Mouse (Mus musculus) forebrain, embryonic 13.5 days (tissue): Measurements from ENCODE around the gene Arhgef12. TPM values are rescaled to one million over a fixed set of nuclear protein-coding genes. Genes with fewer than 3 reads are reported as not detected.
"Not testable (repeated sequence)": the region's sequence is repeated elsewhere in the genome, so short reads cannot be mapped to it uniquely, and the experiment has no call there.

Experiments
- ATAC-seq: fragments of 200-750 bp; cut with Nextera tagmentation; 2 replicates; pipeline ENCODE4 v1.8.0; 2017
- H3K27ac ChIP-seq: fragments of 300-500 bp; sonication (generic); 2 replicates; pipeline ENCODE4 v1.5.1; 2015; ENCODE audit warnings: inconsistent platforms, mild to moderate bottlenecking, moderate library complexity
- H3K27me3 ChIP-seq: fragments of 300-500 bp; sonication (generic); 2 replicates; pipeline ENCODE4 v1.6.1; 2015; ENCODE audit warnings: mild to moderate bottlenecking, inconsistent platforms
- H3K36me3 ChIP-seq: fragments of 300-500 bp; sonication (generic); 2 replicates; pipeline ENCODE4 v1.6.1; 2015; ENCODE audit warnings: mild to moderate bottlenecking, inconsistent platforms; ENCODE audit not compliant: poor library complexity, severe bottlenecking
- H3K4me1 ChIP-seq: fragments of 300-500 bp; sonication (generic); 2 replicates; pipeline ENCODE4 v1.6.1; 2015; ENCODE audit warnings: inconsistent platforms
- H3K4me2 ChIP-seq: fragments of 300-500 bp; sonication (generic); 2 replicates; pipeline ENCODE4 v1.6.1; 2015; ENCODE audit warnings: inconsistent platforms, mild to moderate bottlenecking, moderate library complexity
- H3K4me3 ChIP-seq: fragments of 300-500 bp; sonication (generic); 2 replicates; pipeline ENCODE4 v1.5.1; 2015; ENCODE audit warnings: mild to moderate bottlenecking, inconsistent platforms
- H3K9ac ChIP-seq: fragments of 300-500 bp; sonication (generic); 2 replicates; pipeline ENCODE4 v1.6.1; 2015; ENCODE audit warnings: mild to moderate bottlenecking, inconsistent platforms
- H3K9me3 ChIP-seq: fragments of 300-500 bp; sonication (generic); replicated peaks from 2 replicates; pipeline ENCODE4 v1.6.1; 2016; ENCODE audit warnings: inconsistent platforms
- WGBS: fragments of 180-500 bp; shearing (Covaris S2); methylation state at CpG from one replicate; pipeline ENCODE4 v1.1.7; 2015; 5-methylcytosine and 5-hydroxymethylcytosine counted together
- polyA plus RNA-seq: library from polyadenylated mRNA; unstranded; fragments of >200 nt; fragmentation: Nextera tagmentation; extraction: Ambion mirVana; gene quantifications from 2 replicates; pipeline ENCODE4 v1.2.1, GENCODE M21; 2015

Gene Arhgef12
- polyA plus RNA-seq, 1 experiment from 2014 or later: 14.9 TPM

DNA sequence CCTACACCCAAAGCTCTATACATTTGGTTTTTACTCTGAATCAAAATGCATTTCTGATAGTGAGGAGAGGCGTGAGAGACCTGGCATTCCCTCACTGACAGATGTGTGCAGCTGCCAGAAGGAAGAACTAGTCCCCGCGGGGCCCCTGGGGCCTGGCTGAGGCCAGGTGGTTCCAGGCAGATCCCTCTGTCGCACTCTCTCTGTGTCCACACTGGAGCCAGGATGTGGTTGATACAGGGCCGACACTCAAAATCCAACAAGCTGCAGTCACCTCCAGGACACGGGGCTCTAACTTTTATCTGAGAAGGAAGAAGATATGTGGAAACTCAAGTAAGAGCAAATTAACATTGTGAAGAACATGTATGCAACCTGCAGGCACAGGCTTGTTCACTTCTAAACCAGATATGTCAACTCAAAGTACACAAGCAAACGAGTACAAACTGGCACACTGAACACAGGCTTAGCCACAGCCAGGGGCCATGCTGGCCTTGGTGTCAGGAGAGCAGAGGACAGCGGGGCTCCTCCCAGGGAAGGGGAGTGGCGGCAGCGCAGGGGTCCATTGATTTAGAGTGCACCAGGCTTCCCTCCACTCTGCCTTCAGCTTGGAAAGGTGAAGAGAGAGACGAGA, 138.0 kb downstream of the Arhgef12 start:
- Histone ChIP-seq H3K9me3 (no peaks in the 10 kb centered on the region), H3K27ac (no peak overlapping the region), H3K27me3 (no peaks in the 10 kb centered on the region), H3K4me3 (no peak overlapping the region), H3K4me1 (0 out of 2 replicates have a peak, but pooled peaks cover 5% of the 10 kb centered on the region), H3K36me3 (peaks cover 75% of the 10 kb centered on the region), H3K4me2 (no peak overlapping the region), H3K9ac (no peak overlapping the region)
- no peak for ATAC-seq
- 62% methylated on average over 11 of the region's 11 CpGs for WGBS

DNA sequence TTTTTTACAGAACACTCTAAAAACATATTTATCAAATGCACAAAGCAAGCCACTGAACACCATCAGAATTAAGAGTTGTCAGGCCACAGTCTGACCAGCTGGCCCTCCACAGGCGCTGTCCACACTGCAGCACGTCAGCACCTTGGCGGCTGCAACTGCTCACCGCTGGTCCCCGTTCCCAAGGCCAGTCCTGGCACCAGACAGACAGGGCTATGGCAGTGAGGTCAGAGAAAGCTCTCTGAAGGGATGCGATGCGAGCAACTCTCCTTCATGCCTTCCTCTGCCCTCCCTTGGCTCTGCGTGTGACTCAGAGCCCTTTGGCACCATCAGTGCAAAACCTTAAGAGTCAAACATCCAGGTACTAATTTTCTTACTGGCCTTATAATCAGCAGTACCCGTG, 139.3 kb downstream of the Arhgef12 start:
- Histone ChIP-seq H3K9ac (no peak overlapping the region), H3K4me2 (no peak overlapping the region), H3K27ac (no peak overlapping the region), H3K4me3 (no peak overlapping the region), H3K27me3 (no peaks in the 10 kb centered on the region), H3K9me3 (no peaks in the 10 kb centered on the region), H3K36me3 (peaks cover 63% of the 10 kb centered on the region), H3K4me1 (0 out of 2 replicates have a peak, but pooled peaks cover 5% of the 10 kb centered on the region)
- 92% methylated on average over 9 of the region's 9 CpGs for WGBS
- ATAC-seq: no peak

DNA sequence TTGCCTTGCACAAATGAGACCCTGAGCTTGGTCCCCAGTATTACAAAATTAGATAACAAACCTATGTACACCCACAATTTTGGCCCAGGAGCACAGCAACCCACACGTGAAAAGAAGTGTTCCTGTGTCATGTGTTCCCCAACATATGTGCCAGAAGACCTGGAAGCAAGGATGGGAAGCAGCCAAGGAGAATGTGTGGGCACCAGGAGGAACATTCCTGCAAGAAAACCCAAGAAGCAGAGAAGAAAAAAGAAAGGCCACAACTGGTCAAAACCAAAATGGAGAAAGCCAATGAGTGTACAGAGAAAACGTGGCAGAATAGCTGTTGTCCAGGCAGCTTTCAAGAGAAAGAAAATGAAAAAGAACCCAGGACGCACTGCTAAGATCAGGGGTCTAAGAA, 142.2 kb downstream of the Arhgef12 start:
- H3K4me2 ChIP-seq, H3K9me3 ChIP-seq, H3K4me1 ChIP-seq, H3K4me3 ChIP-seq, H3K27ac ChIP-seq, H3K27me3 ChIP-seq, H3K9ac ChIP-seq, ATAC-seq: not testable (repeated sequence)
- peaks cover 34% of the 10 kb centered on the region for H3K36me3 ChIP-seq
- WGBS: 82% methylated on average over 3 of the region's 3 CpGs

DNA sequence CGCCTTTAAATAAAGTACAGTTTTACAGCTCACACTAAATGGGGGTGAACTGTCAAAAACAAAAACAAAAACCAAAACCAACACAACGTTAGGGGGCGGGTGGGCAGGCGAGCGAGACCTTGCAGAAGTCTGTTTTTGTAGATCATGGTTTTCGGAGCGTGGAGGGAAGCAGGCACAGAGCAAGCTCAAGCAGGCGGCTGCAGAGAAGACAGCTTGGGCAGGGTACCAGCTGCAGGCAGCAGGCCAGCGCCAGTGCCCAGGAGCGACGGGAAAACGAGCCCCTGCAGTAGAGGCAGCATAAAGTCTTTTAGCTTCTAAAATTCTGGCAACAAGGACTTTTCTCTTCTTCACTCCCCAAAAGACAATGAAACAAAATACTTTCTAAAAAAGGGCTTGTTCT, 142.7 kb downstream of the Arhgef12 start:
- Histone ChIP-seq H3K4me3 (no peak overlapping the region), H3K27ac (no peak overlapping the region), H3K9ac (no peak overlapping the region), H3K27me3 (no peaks in the 10 kb centered on the region), H3K9me3 (no peaks in the 10 kb centered on the region), H3K4me1 (0 out of 2 replicates have a peak, but pooled peaks cover 5% of the 10 kb centered on the region), H3K36me3 (peaks cover 29% of the 10 kb centered on the region), H3K4me2 (no peak overlapping the region)
- 79% methylated on average over 12 of the region's 12 CpGs for WGBS
- ATAC-seq: no peak; the same call in 1 of the 2 replicates

DNA sequence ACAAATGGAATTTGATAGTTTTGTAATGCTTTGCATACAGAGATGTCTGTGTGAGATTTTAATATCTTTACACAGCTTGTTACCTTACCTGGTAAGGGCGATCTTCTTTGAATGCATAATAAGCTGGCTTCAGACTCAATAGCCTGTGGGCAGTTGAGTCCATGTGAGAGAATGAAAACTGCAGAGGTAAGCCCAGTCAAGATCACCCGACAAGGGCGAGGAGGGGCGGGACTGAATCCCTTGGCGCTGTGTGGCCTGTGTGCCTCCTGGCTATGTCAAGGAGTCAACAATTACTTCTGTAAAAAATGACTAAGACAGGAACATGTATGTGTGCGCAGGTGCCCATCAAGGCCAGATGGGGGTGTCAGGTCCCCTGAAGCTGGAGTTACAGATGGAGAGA, 144.5 kb downstream of the Arhgef12 start:
- Histone ChIP-seq H3K27ac (no peak overlapping the region), H3K4me1 (0 out of 2 replicates have a peak, but pooled peaks cover 5% of the 10 kb centered on the region), H3K36me3 (peaks cover 13% of the 10 kb centered on the region), H3K27me3 (no peaks in the 10 kb centered on the region), H3K4me3 (no peak overlapping the region), H3K4me2 (no peak overlapping the region), H3K9ac (no peak overlapping the region), H3K9me3 (no peaks in the 10 kb centered on the region)
- 93% methylated on average over 6 of the region's 6 CpGs for WGBS
- no peak for ATAC-seq

DNA sequence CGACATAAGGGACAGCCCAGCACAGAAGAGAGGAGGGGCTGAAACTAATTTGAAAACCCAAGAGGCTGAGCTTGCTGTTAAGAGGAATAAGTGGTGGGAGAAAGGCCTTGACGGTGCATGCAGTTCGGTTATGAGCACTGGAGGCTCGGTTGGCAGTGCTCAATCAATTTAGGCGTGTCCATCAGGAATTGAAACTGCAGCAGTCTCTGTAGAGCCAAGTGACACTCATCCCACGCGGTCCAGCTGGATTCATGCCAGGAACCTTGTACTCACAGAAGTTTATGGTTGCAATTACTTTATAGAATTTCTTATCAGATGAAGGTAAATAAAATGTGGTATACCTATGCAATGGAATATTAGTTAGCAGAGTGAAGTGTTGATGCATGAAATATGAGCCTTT, 148.6 kb downstream of the Arhgef12 start:
- 76% methylated on average over 7 of the region's 7 CpGs for WGBS
- Histone ChIP-seq H3K4me1 (0 out of 2 replicates have a peak, but pooled peaks cover 7% of the 10 kb centered on the region), H3K4me3 (no peak overlapping the region), H3K36me3 (no peaks in the 10 kb centered on the region), H3K4me2 (no peak overlapping the region), H3K9ac (no peak overlapping the region), H3K9me3 (no peaks in the 10 kb centered on the region; the same call in 1 of the 2 replicates), H3K27ac (no peak overlapping the region), H3K27me3 (no peaks in the 10 kb centered on the region)
- no peak for ATAC-seq

DNA sequence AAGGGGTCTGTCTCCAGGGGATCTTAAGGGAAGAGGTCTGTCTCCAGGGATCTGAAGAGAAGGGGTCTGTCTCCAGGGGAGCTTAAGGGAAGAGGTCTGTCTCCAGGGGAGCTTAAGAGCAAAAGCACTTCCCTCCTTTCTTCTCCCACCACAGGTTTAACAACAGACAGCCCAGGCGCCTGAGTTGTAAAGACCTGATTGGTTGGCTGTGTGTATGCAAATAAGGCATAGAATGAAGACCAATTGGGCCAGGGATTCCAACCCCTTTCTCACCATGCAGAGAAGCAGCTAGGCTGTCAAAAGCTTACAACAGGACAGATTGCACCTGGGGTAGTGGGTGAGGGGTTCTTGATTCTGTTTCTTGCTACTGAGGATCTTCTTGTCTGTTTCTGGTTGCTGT, 158.7 kb downstream of the Arhgef12 start:
- peaks cover 5% of the 10 kb centered on the region for H3K4me1 ChIP-seq
- H3K4me2 ChIP-seq: no peak overlapping the region
- H3K27ac ChIP-seq: no peak overlapping the region
- H3K27me3 ChIP-seq: peaks cover 11% of the 10 kb centered on the region; the same call in 1 of the 2 replicates
- no peaks in the 10 kb centered on the region for H3K9me3 ChIP-seq
- no peak for ATAC-seq
- 67% methylated on average over 1 of the region's 1 CpGs for WGBS
- H3K4me3 ChIP-seq: no peak overlapping the region
- no peak overlapping the region for H3K9ac ChIP-seq
- H3K36me3 ChIP-seq: no peaks in the 10 kb centered on the region

DNA sequence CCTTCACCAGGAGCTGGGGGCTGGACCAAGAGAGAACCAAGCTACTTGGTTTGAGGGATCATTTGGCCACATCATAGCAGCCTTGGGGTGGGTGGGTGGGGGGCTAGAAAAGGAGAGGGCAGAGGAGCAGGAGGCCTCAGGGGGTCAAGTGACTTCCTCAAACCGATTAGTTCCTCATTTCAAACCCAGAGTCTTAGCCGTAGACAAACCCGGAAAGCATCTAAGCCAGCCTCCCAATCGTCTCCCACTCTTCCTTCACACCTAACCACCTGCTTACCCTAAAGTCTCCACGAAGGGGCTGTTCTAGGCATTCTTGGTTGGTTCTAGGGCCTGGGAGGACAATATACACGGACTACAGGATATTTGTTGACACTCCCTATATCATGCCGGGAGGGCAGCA, 161.9 kb downstream of the Arhgef12 start:
- no peak overlapping the region for H3K9ac ChIP-seq
- 78% methylated on average over 7 of the region's 7 CpGs for WGBS

DNA sequence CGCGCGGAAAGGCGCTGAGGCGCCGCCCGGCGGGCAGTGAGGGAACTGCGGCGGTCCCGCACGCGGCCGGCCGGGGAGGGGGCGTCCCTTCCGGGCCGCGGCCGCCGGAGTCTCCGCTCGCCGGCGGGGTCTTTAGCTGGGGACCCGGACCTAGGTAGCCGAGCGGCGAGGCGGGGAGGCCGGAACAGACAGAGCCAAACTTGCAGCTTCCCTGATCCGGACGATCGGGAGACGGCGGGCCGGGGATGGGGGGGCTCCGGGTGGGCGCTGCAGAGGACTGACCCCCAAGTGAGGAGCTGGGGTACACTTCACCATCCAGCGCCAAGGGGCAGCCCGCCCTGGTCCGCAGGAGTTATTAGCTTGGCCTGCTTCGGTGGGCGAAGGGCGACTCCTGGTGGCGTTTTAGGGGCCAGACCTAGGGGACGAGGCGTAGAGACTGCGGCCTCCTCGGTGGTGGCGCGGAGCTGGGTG, 162.5 kb downstream of the Arhgef12 start:
- 0 out of 2 replicates have a peak overlapping the region, but pooled peaks have one; percentile 31 for H3K27ac ChIP-seq

More for the DNA sequence above, 161.9 kb downstream of the Arhgef12 start:
- H3K4me2 ChIP-seq: peak overlapping the region; percentile 99; the same call in 1 of the 2 replicates
- no peak overlapping the region for H3K27ac ChIP-seq
- H3K9me3 ChIP-seq: no peaks in the 10 kb centered on the region
- ATAC-seq: no peak
- H3K36me3 ChIP-seq: no peaks in the 10 kb centered on the region
- peaks cover 17% of the 10 kb centered on the region for H3K4me1 ChIP-seq
- no peak overlapping the region; the same call in 1 of the 2 replicates for H3K4me3 ChIP-seq
- H3K27me3 ChIP-seq: peaks cover 29% of the 10 kb centered on the region; the same call in 1 of the 2 replicates

DNA sequence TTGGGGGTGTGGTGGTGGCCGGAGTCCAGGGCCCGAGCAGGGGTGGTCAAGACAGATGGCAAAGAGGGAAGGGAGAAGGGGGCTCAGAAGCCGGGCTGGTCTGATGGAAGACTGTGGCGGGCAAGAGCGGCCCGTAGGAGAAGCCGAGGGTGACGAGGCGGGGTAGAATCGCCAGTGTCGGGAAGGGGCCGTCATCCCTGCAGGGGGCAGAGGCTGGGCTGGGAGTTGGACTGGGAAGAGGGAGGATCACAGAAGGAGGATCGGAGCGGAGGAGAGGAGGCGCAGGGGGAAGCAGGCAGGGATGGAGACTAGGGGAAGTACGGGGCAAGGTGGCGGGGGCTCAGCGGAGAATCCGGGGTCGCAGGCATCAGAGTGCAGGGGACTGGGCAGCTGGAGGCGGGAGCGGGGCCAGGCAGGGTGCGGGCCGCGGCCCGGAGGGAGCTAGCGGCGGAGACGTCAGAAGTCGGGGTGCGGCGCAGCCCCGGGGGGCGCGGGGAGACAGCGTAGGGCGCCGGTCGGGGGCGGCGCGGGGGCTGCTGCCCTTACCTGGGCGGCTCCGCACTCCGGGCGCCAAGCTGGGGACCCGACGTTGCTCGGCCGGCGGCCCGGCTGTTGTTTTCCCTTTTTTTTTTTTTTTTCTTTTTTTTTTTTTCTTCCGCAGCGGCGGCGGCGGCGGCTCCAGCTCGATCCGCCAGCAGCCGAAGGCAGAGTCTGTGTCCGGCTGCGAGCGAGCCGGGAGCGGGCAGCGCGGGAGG, 163.1 kb downstream of the Arhgef12 start, which contains the start of gene Grik4:
TSS of gene Grik4 (minus strand) at position 713 of the 755 bp plus-strand sequence.
- under 1% methylated on average over 52 of the region's 68 CpGs for WGBS
- ATAC-seq: peak; percentile 23

More for the DNA sequence above, 162.5 kb downstream of the Arhgef12 start:
- peak overlapping the region; percentile 74 for H3K4me3 ChIP-seq
- peak overlapping the region; percentile 89 for H3K9ac ChIP-seq
- H3K4me2 ChIP-seq: peak overlapping the region; percentile 99
- under 1% methylated on average over 42 of the region's 52 CpGs for WGBS
- H3K36me3 ChIP-seq: no peaks in the 10 kb centered on the region
- no peaks in the 10 kb centered on the region for H3K9me3 ChIP-seq
- H3K27me3 ChIP-seq: peaks cover 34% of the 10 kb centered on the region; the same call in 1 of the 2 replicates
- ATAC-seq: peak; percentile 93
- H3K4me1 ChIP-seq: peaks cover 17% of the 10 kb centered on the region

DNA sequence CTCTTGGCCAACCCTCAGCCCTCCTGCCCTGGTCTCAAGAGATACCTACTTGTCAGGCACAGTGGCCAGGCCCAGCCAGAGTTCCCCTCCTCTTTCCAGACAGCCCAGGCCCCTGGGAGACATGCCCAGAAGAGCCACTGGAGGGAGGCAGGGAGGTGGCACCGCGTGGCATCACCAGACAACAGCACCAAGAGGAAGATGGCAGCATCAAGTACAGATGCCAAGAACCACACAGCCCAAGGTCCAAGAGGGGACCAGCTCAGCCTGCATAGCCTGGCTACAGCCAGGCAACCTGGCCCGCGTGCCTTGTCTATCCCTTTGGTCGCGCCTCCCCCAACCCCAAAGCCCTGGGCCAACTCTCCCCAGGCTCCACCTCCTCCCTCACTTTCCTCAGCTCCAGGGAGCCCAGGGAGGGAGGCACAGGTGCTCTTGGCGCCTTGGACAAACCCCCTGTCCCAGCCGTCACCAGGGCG, 163.9 kb downstream of the Arhgef12 start:
- Histone ChIP-seq H3K9me3 (no peaks in the 10 kb centered on the region), H3K36me3 (no peaks in the 10 kb centered on the region), H3K9ac (peak overlapping the region; percentile 89), H3K27me3 (peaks cover 34% of the 10 kb centered on the region; the same call in 1 of the 2 replicates), H3K4me2 (peak overlapping the region; percentile 99), H3K27ac (no peak overlapping the region), H3K4me1 (peaks cover 17% of the 10 kb centered on the region), H3K4me3 (peak overlapping the region; percentile 74)
- ATAC-seq: peak; percentile 33; the same call in 1 of the 2 replicates
- 4% methylated on average over 9 of the region's 9 CpGs for WGBS

More for the DNA sequence above, 163.1 kb downstream of the Arhgef12 start, which contains the start of gene Grik4:
- no peaks in the 10 kb centered on the region for H3K36me3 ChIP-seq
- H3K9me3 ChIP-seq: no peaks in the 10 kb centered on the region
- peak within 1 kb of the TSS; percentile 89 for H3K9ac ChIP-seq
- 0 out of 2 replicates have a peak within 1 kb of the TSS, but pooled peaks have one; percentile 31 for H3K27ac ChIP-seq
- H3K4me3 ChIP-seq: peak within 1 kb of the TSS; percentile 74
- H3K27me3 ChIP-seq: peaks cover 34% of the 10 kb centered on the region; the same call in 1 of the 2 replicates
- peaks cover 17% of the 10 kb centered on the region for H3K4me1 ChIP-seq
- H3K4me2 ChIP-seq: peak within 1 kb of the TSS; percentile 99
